Mouse (Mus musculus) monocyte, adult 59 days (primary cell): ENCODE results near the gene Cd40. TPM values are rescaled to one million over a fixed set of nuclear protein-coding genes. Genes with fewer than 3 reads are reported as not detected.

Experiments
- total RNA-seq, 2 experiments: library from RNA; stranded (reverse); gene quantifications; one replicate each; pipeline ENCODE4 v1.2.4; 2023

Gene Cd40
- 10 to 100 TPM; 34.0 to 35.6 TPM for total RNA-seq

DNA sequence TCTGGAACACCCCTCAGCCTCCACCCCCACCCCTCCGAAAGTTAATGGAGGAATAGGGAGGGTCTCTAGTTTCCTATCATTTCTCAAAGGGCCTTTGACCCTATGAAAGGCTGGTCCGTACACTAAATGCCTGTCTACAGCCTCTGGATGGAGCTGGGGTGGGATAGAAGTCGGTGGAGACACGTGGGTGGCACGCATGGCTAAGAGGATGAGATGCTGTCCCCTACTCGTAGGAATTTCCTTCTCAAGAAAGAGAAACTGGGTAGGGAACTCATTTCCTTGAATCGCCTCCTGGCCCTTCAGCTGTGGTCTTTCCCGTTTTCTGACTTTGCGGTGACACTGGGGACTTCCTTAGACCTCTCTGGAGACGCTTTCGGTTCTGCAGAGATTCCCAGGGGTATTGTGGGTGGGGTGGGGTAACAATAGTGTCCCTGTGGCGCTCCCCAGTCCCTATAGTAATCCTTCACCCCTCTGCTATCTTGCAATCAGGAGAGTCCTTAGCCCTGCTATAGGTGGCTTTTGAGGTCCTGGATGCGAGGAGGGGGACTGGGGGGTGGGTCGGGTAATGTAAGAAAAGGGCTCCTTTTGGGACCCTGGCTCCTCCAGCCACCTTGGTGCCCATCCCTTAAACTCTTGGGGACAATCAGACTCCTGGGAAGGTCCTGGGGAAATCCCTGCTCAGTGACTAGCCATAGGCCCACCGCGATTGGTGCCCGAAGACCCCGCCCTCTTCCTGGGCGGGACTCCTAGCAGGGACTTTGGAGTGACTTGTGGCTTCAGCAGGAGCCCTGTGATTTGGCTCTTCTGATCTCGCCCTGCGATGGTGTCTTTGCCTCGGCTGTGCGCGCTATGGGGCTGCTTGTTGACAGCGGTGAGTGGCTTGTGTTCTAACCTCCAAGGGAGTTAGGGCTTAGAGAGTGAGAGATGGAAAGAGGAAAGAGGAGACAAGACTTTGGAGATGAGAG lies at the start of gene Cd40:
Gene Cd40 (plus strand): TSS at position 740 of the 965 bp plus-strand sequence.

DNA sequence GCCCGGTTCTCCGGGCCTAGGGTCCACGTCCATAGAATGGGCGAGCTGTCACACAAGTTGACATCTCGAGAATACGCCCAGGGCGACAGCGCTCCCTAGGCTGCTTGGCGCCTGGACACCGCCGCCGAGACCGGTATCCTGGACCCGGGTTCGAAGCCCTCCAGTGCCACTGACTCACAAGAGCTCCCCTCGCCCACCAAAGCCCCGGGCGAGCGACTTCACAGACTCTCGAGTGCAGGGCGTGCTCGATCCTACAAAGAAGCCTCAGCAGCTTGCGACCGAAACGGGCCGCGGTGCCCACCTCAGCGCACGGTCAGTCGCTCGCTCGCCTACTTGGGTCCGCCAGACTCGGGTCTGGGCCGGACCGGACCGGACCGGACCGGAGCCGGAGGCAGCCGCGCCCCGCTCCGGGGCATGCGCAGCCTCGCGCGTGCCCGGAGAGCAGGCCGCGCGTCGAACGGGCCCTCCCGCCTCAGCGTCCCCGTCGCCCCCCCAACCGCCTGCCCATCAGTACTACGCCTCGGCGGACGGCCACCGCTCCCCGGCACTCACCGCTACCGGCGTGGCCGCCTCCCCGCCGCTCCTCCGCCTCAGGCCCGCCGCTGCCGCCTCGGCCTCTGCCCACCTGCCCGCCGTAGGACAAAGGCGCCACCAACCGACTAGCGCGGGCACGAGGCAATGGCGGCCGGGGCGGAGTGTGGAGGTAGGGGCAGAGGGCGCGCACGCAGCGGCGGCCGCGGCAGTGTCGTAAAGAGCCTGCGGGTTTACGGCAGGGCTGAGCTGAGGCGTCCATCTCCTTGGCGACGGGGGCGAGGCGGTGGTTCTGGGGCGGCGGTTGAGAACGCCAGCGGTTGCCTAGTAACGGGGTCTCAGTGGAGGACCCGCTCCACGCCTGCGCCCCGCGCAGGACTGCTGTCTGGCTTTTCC lies 21.0 kb upstream of the Cd40 start, which contains the start of gene Ncoa5:
Gene Ncoa5 (minus strand): TSS at position 737 of the 927 bp plus-strand sequence.

DNA sequence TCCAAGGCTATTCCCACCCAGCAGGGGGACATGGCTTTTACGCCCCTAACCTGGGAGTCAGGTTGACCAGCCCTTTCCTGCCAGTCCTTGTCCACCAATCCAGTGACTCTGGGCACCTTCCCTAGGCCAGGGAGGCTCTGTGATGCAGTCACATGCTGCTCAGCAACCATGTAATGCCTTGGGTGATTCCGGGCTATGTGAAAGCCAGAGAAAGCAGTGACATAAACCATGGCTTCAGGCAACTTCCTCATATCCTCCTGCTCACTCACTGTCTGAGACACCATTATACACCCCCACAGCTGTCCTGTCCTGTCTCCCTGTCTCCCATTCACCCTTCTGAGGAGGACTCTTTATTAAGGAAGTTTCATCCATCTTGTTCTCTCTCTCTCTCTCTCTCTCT lies 35.2 kb downstream of the Cd40 start, which contains the start of gene 1700025C18Rik:
Gene 1700025C18Rik (minus strand): TSS at position 101 of the 400 bp plus-strand sequence.

Other genes with a start within 250 kb of the Cd40 start
- gene Zswim1, start 232.9 kb upstream of the Cd40 start, total RNA-seq = 1 to 10 TPM; 4.7 to 5.0 TPM
- gene Spata25, start 227.1 kb upstream of the Cd40 start, total RNA-seq = 1 to 10 TPM in 1 of 2 experiments, not detected in 1; 1.2 TPM
- 100 to 1,000 TPM; 707 to 727 TPM for gene Ctsa, start 222.8 kb upstream of the Cd40 start, total RNA-seq
- 1 to 10 TPM; 8.6 to 9.2 TPM for gene Neurl2, start 222.2 kb upstream of the Cd40 start, total RNA-seq
- 100 to 1,000 TPM; 140 to 168 TPM for gene Pltp, start 197.9 kb upstream of the Cd40 start, total RNA-seq
- gene Pcif1, start 176.3 kb upstream of the Cd40 start, total RNA-seq = 10 to 100 TPM; 63.6 to 70.6 TPM
- 10 to 100 TPM; 38.3 to 38.8 TPM for gene Zfp335, start 143.9 kb upstream of the Cd40 start, total RNA-seq
- under 1 TPM; 0.50 to 0.76 TPM for gene Mmp9, start 114.8 kb upstream of the Cd40 start, total RNA-seq
- under 1 TPM; 0.18 to 1.00 TPM for gene Slc12a5, start 94.8 kb upstream of the Cd40 start, total RNA-seq
- 10 to 100 TPM; 34.4 to 35.2 TPM for gene Ncoa5, start 20.8 kb upstream of the Cd40 start, total RNA-seq
- gene 1700025C18Rik, start 35.1 kb downstream of the Cd40 start, total RNA-seq = not detected
- gene Cdh22, start 179.2 kb downstream of the Cd40 start, total RNA-seq = under 1 TPM; 0.68 to 0.91 TPM
- gene Slc35c2, start 232.2 kb downstream of the Cd40 start, total RNA-seq = 100 to 1,000 TPM; 107 to 120 TPM